ENCODE assay signal across 21 mouse cellular contexts in the genomic region with DNA sequence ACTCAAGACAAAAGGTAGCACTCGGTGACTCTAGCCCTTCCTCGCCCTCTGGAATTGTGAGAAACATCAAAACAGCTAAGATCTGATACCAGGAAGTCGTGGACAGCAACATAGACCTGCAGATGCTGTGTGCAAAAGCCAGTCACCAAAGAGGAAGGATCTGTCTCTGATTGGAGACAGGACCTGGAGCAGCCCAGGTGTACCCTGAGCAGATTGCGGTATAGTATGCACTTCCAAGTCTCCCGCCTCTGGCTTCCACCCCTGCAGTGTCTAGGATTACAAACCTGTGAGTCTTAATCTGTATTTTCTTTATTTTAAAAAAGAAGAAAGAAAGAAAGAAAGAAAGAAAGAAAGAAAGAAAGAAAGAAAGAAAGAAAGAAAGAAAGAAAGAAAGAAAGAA.
DNase-seq lines count a peak whose midpoint lies in the region; ATAC-seq and TF ChIP-seq lines count a peak whose summit lies in the region.
"Had no signal": no experiment of that assay in that cellular context is flagged by ENCODE, and none has a peak within 500 bp of the region (broad histone marks: within the 10 kb centered on the region; RNA-seq: fewer than 3 reads in every experiment).

No protein-coding gene starts in this region.

- no peak for ATAC-seq in heart, embryonic 11.5 days (replicated peaks; ENCODE audit: insufficient number of reproducible peaks, low FRiP score, low TSS enrichment)
- no peak for ATAC-seq in liver, embryonic 14.5 days (ENCODE audit: insufficient read depth)
- no peak; the same call in 1 of the 2 replicates for ATAC-seq in stomach, postnatal 0 days (ENCODE audit: low FRiP score, low TSS enrichment)
- ATAC-seq: inflammation-experienced regulatory T-cells, adult 6 months; midbrain, embryonic 15.5 days had no signal

- TF ChIP-seq POLR2A in bone marrow, adult 2 months (IDR thresholded peaks at IDR 0.05; ENCODE audit: borderline replicate concordance, control insufficient read depth, low read depth, low read length) = no peak

- intact Hi-C loops in heart, postnatal 10 days (cut with DNase I) = no loop called here

- H3K27me3 ChIP-seq in heart, embryonic 11.5 days (ENCODE audit: control insufficient read depth, insufficient read depth, low read length) = no peaks in the 10 kb centered on the region
- H3K27me3 ChIP-seq in liver, embryonic 14.5 days (ENCODE audit: control insufficient read depth, insufficient read depth, low read length) = no peaks in the 10 kb centered on the region
- no peaks in the 10 kb centered on the region for H3K27me3 ChIP-seq in stomach, postnatal 0 days (ENCODE audit: control insufficient read depth, insufficient read depth, low read length)
- H3K27me3 ChIP-seq: CH12.LX; embryonic facial prominence, embryonic 15.5 days; hindbrain, embryonic 13.5 days; kidney, embryonic 15.5 days; megakaryocyte, embryonic 14.5 days; midbrain, embryonic 15.5 days had no signal

- peaks cover 5% of the 10 kb centered on the region; the same call in 1 of the 2 replicates for H3K36me3 ChIP-seq in heart, embryonic 11.5 days (ENCODE audit: control insufficient read depth, insufficient read depth, low read length)
- H3K36me3 ChIP-seq in liver, embryonic 14.5 days (replicated peaks; ENCODE audit: control insufficient read depth, insufficient read depth, low read depth) = peaks cover 23% of the 10 kb centered on the region
- H3K36me3 ChIP-seq in stomach, postnatal 0 days (ENCODE audit: control insufficient read depth, insufficient read depth, low read length) = no peaks in the 10 kb centered on the region
- H3K36me3 ChIP-seq: midbrain, embryonic 15.5 days had no signal

- peak overlapping the region; percentile 27 for H3K4me3 ChIP-seq in heart, embryonic 11.5 days (ENCODE audit: low read depth, low read length)
- H3K4me3 ChIP-seq in bone marrow, adult 2 months (replicated peaks; ENCODE audit: control insufficient read depth, low read depth, low read length) = peak overlapping the region; percentile 74
- peak overlapping the region; percentile 78 to 90 for H3K4me3 ChIP-seq in liver, embryonic 14.5 days (ENCODE audit: insufficient read depth in 1 of 2, low read depth in 2 of 2, low read length in 2 of 2)
- no peak overlapping the region for H3K4me3 ChIP-seq in stomach, postnatal 0 days (ENCODE audit: low read depth, low read length)
- H3K4me3 ChIP-seq: embryonic facial prominence, embryonic 15.5 days; heart, adult 2 months; hindbrain, embryonic 13.5 days; kidney, embryonic 15.5 days; limb, embryonic 10.5 days; megakaryocyte, embryonic 14.5 days; midbrain, embryonic 15.5 days; myocyte had no signal

- TF ChIP-seq EP300 in liver, embryonic 14.5 days (IDR thresholded peaks at IDR 0.05; ENCODE audit: low read depth) = no peak
- TF ChIP-seq EP300 in stomach, postnatal 0 days (optimal IDR thresholded peaks at IDR 0.05) = no peak

- peaks cover 34% of the 10 kb centered on the region for H3K4me1 ChIP-seq in heart, embryonic 11.5 days (ENCODE audit: control insufficient read depth, insufficient read depth, low read length)
- peaks cover 2% of the 10 kb centered on the region; the same call in 1 of the 2 replicates for H3K4me1 ChIP-seq in bone marrow, adult 2 months (ENCODE audit: control insufficient read depth, insufficient read depth, low read length)
- peaks cover 48 to 58% of the 10 kb centered on the region in 2 experiments for H3K4me1 ChIP-seq in liver, embryonic 14.5 days (replicated peaks; ENCODE audit: control insufficient read depth in 2 of 2, insufficient read depth in 2 of 2, low read length in 1 of 2)
- H3K4me1 ChIP-seq in stomach, postnatal 0 days (replicated peaks; ENCODE audit: control insufficient read depth, insufficient read depth) = no peaks in the 10 kb centered on the region; the same call in 1 of the 2 replicates
- H3K4me1 ChIP-seq: embryonic facial prominence, embryonic 15.5 days had no signal

- no peak for TF ChIP-seq CTCF in bone marrow, adult 2 months (IDR thresholded peaks at IDR 0.05; ENCODE audit: control insufficient read depth, insufficient read depth, low read length)
- no peak for TF ChIP-seq CTCF in liver, embryonic 14.5 days (IDR thresholded peaks at IDR 0.05; ENCODE audit: low read depth)
- no peak for TF ChIP-seq CTCF in stomach, postnatal 0 days (IDR thresholded peaks at IDR 0.05; ENCODE audit: low read depth)

- H3K9ac ChIP-seq in heart, embryonic 11.5 days (ENCODE audit: low read depth, low read length) = no peak overlapping the region
- peak overlapping the region; percentile 60 for H3K9ac ChIP-seq in liver, embryonic 14.5 days (replicated peaks)
- no peak overlapping the region for H3K9ac ChIP-seq in stomach, postnatal 0 days (ENCODE audit: low read length)
- H3K9ac ChIP-seq: embryonic facial prominence, embryonic 15.5 days; hindbrain, embryonic 13.5 days; kidney, embryonic 15.5 days; midbrain, embryonic 15.5 days had no signal

- H3K4me2 ChIP-seq in heart, embryonic 11.5 days = peak overlapping the region; percentile 25
- peak overlapping the region; percentile 75 for H3K4me2 ChIP-seq in liver, embryonic 14.5 days (ENCODE audit: low read depth)
- H3K4me2 ChIP-seq in stomach, postnatal 0 days (replicated peaks; ENCODE audit: low read depth) = 0 out of 2 replicates have a peak overlapping the region, but pooled peaks have one; percentile 11
- H3K4me2 ChIP-seq: embryonic facial prominence, embryonic 15.5 days; hindbrain, embryonic 13.5 days; kidney, embryonic 15.5 days; midbrain, embryonic 15.5 days had no signal

- 79% methylated on average over 5 of the region's 5 CpGs for WGBS in heart, embryonic 11.5 days (ENCODE audit: insufficient replicate concordance)
- WGBS in bone marrow, adult 2 months = 80% methylated on average over 5 of the region's 5 CpGs
- WGBS in liver, embryonic 14.5 days (ENCODE audit: insufficient replicate concordance) = 76% methylated on average over 5 of the region's 5 CpGs
- 59% methylated on average over 5 of the region's 5 CpGs for WGBS in stomach, postnatal 0 days

- H3K27ac ChIP-seq in heart, embryonic 11.5 days (ENCODE audit: low read depth, low read length) = no peak overlapping the region
- peak overlapping the region; percentile 60 for H3K27ac ChIP-seq in bone marrow, adult 2 months (ENCODE audit: control insufficient read depth, insufficient read depth, low read depth, low read length, poor library complexity)
- peak overlapping the region; percentile 72 for H3K27ac ChIP-seq in liver, embryonic 14.5 days
- H3K27ac ChIP-seq in stomach, postnatal 0 days (replicated peaks) = peak overlapping the region; percentile 64
- H3K27ac ChIP-seq: embryonic facial prominence, embryonic 15.5 days; heart, adult 2 months; hindbrain, embryonic 13.5 days; kidney, embryonic 15.5 days; limb, embryonic 10.5 days; midbrain, embryonic 15.5 days had no signal

- DNase-seq in heart, postnatal 10 days = no peak
- DNase-seq in liver, embryonic 14.5 days (ENCODE audit: low read depth in 3 of 3, low spot score in 3 of 3) = no peak
- no peak for DNase-seq in stomach, postnatal 0 days (ENCODE audit: low spot score)
- no peak for DNase-seq in yolk sac, embryonic 10.5 days (ENCODE audit: low spot score)
- no peak for DNase-seq in embryo, embryonic 9.5 days (ENCODE audit: extremely low spot score)
- DNase-seq: adrenal gland, adult 8-10 months; cerebellum, postnatal 10 days; gastrocnemius, postnatal 25 days; heart, adult 2 months; right cerebral cortex, postnatal 14 days had no signal

- no peaks in the 10 kb centered on the region for H3K9me3 ChIP-seq in heart, embryonic 11.5 days (replicated peaks; ENCODE audit: control insufficient read depth, low read length)
- no peaks in the 10 kb centered on the region for H3K9me3 ChIP-seq in liver, embryonic 14.5 days (ENCODE audit: control insufficient read depth, low read length)
- no peaks in the 10 kb centered on the region for H3K9me3 ChIP-seq in stomach, postnatal 0 days (ENCODE audit: control insufficient read depth, low read length)
- H3K9me3 ChIP-seq: embryonic facial prominence, embryonic 15.5 days; hindbrain, embryonic 13.5 days; kidney, embryonic 15.5 days; limb, embryonic 10.5 days; midbrain, embryonic 15.5 days had no signal

Comparison
In these comparisons a context has a peak if more than half of its experiments do, and no peak if none do; other contexts are left out.
1. H3K4me2 ChIP-seq: peak in every context shown above with its lines; median percentile 75 in liver, embryonic 14.5 days; 25 in heart, embryonic 11.5 days; 11 in stomach, postnatal 0 days.